Mouse (Mus musculus) small intestine, adult 2 months (tissue): ENCODE results near the gene Armh1.

Experiments used
- CTCF ChIP-seq: fragments of 200-500 bp; IDR thresholded peaks from 2 replicates; pipeline ENCODE4 v1.5.1; 2012; ENCODE audit warnings: low read depth, mild to moderate bottlenecking, control low read depth, inconsistent platforms, low read length, moderate library complexity, mixed read lengths; ENCODE audit not compliant: insufficient replicate concordance, insufficient read length; ENCODE audit errors: extremely low read depth
- POLR2A ChIP-seq: fragments of 200-500 bp; IDR thresholded peaks from 2 replicates; pipeline ENCODE4 v1.6.1; 2012; ENCODE audit warnings: low read depth, mild to moderate bottlenecking, control low read depth, inconsistent platforms, low read length, moderate library complexity

DNA sequence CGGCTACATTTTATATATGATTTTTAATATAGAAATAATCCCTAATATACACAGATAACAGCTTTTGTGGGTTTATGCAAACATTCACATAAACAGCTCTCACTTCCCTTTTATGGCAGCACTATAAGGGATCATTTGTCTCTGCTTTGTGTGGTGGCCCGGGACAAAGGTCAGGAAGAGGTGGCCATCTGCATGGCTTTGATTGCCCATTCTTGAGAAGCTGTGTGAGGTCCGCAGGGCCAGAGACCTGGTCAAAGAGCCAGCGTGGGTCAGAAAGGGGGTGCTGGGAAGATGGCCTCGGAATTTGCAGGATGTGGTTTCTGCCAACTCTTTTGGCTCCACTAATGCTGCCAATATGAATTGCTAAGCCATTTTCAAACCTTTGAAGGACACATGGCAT, 28.9 kb downstream of the Armh1 start:
- TF ChIP-seq CTCF (no peak), POLR2A (no peak)
